Mouse (Mus musculus): ENCODE measurements around the gene Ubac1.
A peak's percentile ranks its signal among the peaks of the same experiment; 100 is the strongest.

DNA sequence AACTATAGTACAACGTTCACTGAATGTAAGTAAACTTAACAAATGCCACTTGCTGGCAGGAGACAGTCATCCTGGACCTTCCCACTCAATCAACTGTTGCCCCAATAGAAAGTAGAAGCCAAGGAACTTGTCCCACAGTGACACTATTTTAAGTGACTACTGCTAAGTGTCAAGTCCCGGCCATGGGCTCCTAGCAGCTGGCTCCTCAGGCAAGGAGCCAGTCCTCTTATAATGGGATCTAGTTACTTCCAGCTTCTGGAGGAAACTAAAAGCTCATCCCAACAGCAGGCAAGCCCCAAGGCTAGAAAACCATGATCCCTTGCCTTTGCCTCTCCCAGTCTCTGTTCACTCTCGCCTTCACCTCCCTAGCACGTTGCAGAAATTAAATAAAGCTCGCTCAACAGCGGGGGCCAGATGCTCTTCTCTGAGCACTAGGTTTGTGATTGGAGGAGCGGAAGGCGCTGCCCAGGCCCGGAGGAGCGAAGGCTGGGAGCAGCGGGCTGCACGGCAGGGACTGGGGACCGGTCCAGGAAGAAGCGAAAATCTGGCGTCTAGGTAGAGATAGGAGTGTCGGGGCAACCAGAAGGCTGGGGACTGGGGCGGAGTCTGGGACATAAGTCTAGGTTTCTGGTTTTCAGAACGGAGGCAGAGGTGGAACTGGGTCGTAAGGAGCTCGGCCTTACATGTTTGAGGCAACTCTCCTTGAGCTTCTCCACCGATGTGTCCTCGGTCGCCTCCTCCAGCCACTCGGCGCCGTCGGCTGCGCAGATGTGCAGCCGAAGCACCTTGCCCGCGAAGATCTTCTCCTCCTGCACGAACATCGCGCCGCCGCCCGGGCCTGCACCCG, 610 bp downstream of the Ubac1 start:
- TF ChIP-seq CTCF (IDR thresholded peaks at IDR 0.05; ENCODE audit: borderline replicate concordance, insufficient read depth, low read depth, low read length) = no peak
- TF ChIP-seq POLR2A (IDR thresholded peaks at IDR 0.05; ENCODE audit: borderline replicate concordance, insufficient read depth, low read length) = peak; percentile 65; the same call in 1 of the 2 replicates
